Mouse (Mus musculus): Measurements from ENCODE around the gene Igfn1. TPM values are rescaled to one million over a fixed set of nuclear protein-coding genes. Genes with fewer than 3 reads are reported as not detected.

The Igfn1 gene
- polyA plus RNA-seq, 1 experiment: not detected

DNA sequence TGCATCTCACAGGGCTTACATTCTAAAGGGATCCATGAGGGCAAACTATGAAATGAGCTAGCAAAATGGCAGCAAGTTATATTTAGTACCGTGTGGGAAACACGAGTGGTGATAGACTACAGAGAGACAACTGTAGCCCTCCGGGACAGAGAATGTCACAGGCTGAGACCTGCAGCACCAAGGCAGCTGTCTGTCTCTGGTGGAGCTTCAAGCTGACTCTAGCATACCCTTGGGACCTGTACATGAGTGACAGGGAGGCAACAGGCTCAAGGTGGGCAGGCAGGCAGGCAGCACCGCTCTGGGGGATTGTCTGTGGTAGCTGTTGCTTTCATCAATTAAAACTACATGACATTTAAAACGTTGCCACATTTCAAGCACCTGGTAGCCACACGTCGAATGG, 82.9 kb downstream of the Igfn1 start:
- no peak overlapping the region for H3K27ac ChIP-seq (ENCODE audit: insufficient read depth, low read length)
- no peaks in the 10 kb centered on the region for H3K36me3 ChIP-seq (ENCODE audit: control insufficient read depth, insufficient read depth, low read length, poor library complexity, severe bottlenecking)
- H3K9me3 ChIP-seq (replicated peaks; ENCODE audit: control insufficient read depth, insufficient read depth, low read length, poor library complexity, severe bottlenecking): no peaks in the 10 kb centered on the region
- H3K4me3 ChIP-seq (ENCODE audit: low read depth, low read length): no peak overlapping the region
- H3K9ac ChIP-seq (ENCODE audit: low read depth, poor library complexity, severe bottlenecking): no peak overlapping the region
- H3K27me3 ChIP-seq (ENCODE audit: control insufficient read depth, insufficient read depth, low read length, poor library complexity, severe bottlenecking): no peaks in the 10 kb centered on the region
- TF ChIP-seq CTCF (IDR thresholded peaks at IDR 0.05; ENCODE audit: low read depth, low read length) (no peak), EP300 (IDR thresholded peaks at IDR 0.05; ENCODE audit: insufficient read depth, low read depth, low read length) (no peak), POLR2A (IDR thresholded peaks at IDR 0.05; ENCODE audit: insufficient read depth, low read length) (no peak)
- no peaks in the 10 kb centered on the region for H3K4me1 ChIP-seq (ENCODE audit: control insufficient read depth, insufficient read depth, low read length)

DNA sequence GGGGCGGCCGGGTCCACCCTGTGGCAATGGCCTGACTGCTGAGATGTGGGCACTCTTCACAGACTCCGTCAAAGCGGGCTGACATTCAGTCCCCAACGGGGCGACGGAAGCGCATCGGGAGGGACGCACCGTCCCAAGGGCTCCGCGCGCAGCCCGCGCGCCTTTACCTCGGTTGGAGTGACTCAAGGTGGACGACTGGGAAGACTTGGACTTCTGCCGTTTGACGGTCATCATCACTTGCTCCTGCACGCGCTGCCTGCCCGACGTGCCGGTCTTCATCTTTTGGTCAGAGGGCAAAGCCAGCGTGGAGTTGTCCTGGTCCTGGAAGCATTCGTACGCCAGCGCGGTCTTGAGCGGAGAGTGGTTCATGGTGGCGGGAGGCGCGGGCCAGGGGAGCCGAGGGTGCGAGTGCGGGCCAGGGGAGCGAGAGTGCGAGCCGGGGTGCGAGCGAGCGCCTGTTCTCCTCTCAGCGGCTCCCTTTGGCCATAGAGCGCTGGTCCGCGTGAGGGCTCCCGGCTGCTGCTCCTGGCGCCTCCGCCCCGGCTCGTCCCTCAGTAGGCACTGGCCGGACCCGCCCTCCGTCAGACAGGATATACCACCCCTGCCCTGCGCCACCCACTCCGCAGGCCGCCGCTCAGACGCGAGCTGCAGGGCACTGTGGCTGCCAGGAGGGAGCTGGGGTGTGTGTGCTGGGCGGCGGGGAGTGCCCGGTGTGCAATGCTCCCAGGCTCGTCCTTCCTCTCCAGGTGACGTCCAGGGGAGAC, 87.3 kb downstream of the Igfn1 start, which contains the start of gene Pkp1:
Pkp1 (minus strand) TSS at position 564 of the 764 bp plus-strand sequence.
- Histone ChIP-seq H3K36me3 (ENCODE audit: control insufficient read depth, insufficient read depth, low read length, poor library complexity, severe bottlenecking) (no peaks in the 10 kb centered on the region), H3K4me1 (ENCODE audit: control insufficient read depth, insufficient read depth, low read length) (no peaks in the 10 kb centered on the region), H3K9me3 (replicated peaks; ENCODE audit: control insufficient read depth, insufficient read depth, low read length, poor library complexity, severe bottlenecking) (no peaks in the 10 kb centered on the region), H3K4me3 (ENCODE audit: low read depth, low read length) (peak within 1 kb of the TSS; percentile 53), H3K27me3 (ENCODE audit: control insufficient read depth, insufficient read depth, low read length, poor library complexity, severe bottlenecking) (peaks cover 3% of the 10 kb centered on the region; the same call in 1 of the 2 replicates), H3K27ac (ENCODE audit: insufficient read depth, low read length) (no peak within 1 kb of the TSS), H3K9ac (ENCODE audit: low read depth, poor library complexity, severe bottlenecking) (no peak within 1 kb of the TSS)
- TF ChIP-seq POLR2A (IDR thresholded peaks at IDR 0.05; ENCODE audit: insufficient read depth, low read length) (no peak), EP300 (IDR thresholded peaks at IDR 0.05; ENCODE audit: insufficient read depth, low read depth, low read length) (no peak), CTCF (IDR thresholded peaks at IDR 0.05; ENCODE audit: low read depth, low read length) (no peak)

DNA sequence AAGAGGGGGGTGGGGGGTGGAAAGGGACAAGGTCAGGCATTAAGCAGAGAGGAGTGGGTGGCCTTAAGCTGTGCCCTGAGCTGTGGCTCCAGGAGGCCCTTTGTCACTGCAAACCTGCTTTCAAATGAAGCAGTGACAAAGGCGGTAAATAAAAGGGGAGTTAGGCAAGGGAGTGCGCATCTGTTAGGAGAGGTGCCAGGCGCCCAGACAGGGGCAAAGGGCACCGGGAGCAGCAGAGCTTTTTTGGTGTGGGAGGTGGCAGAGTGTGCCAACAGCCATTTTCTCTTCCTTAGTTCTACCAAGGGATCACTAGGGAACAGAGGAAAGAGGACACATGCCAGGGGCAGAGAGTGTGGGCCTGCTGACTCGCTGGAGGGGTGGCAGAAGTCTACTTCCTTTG, 88.9 kb downstream of the Igfn1 start:
- Histone ChIP-seq H3K27ac (ENCODE audit: insufficient read depth, low read length) (no peak overlapping the region), H3K4me1 (ENCODE audit: control insufficient read depth, insufficient read depth, low read length) (no peaks in the 10 kb centered on the region), H3K36me3 (ENCODE audit: control insufficient read depth, insufficient read depth, low read length, poor library complexity, severe bottlenecking) (no peaks in the 10 kb centered on the region), H3K27me3 (ENCODE audit: control insufficient read depth, insufficient read depth, low read length, poor library complexity, severe bottlenecking) (peaks cover 3% of the 10 kb centered on the region; the same call in 1 of the 2 replicates), H3K4me3 (ENCODE audit: low read depth, low read length) (no peak overlapping the region), H3K9me3 (replicated peaks; ENCODE audit: control insufficient read depth, insufficient read depth, low read length, poor library complexity, severe bottlenecking) (no peaks in the 10 kb centered on the region), H3K9ac (ENCODE audit: low read depth, poor library complexity, severe bottlenecking) (no peak overlapping the region)
- no peak for TF ChIP-seq EP300 (IDR thresholded peaks at IDR 0.05; ENCODE audit: insufficient read depth, low read depth, low read length)
- no peak for TF ChIP-seq CTCF (IDR thresholded peaks at IDR 0.05; ENCODE audit: low read depth, low read length)
- TF ChIP-seq POLR2A (IDR thresholded peaks at IDR 0.05; ENCODE audit: insufficient read depth, low read length): no peak

DNA sequence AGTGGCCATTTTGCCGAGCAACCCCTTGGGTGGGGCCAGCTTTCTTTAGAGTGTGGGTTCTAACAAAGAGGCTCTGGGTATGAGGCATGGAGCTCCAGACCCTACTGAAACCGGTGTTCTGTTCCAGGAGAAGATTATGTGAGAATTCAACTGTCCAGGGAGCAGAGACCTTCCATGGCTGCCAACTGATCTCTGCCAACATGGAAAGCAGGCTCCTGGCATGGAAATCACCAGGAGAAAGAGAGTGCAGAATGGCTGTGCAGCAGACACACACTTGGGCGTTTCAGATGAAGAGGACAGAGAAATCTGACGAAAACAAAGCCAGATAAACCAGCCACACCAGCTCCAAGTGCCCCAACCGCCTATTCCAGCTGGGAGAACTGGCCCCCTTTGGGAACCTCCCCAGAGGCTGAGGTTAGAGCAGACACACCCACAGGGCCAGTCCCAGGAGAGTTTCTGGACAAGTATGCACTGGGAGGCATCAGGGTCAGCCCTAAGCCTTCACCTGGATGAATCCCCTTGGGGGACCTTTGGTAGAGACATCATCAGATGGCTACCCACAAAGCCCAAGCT, 89.6 kb downstream of the Igfn1 start:
- no peak overlapping the region for H3K27ac ChIP-seq (ENCODE audit: insufficient read depth, low read length)
- H3K36me3 ChIP-seq (ENCODE audit: control insufficient read depth, insufficient read depth, low read length, poor library complexity, severe bottlenecking): no peaks in the 10 kb centered on the region
- H3K9me3 ChIP-seq (replicated peaks; ENCODE audit: control insufficient read depth, insufficient read depth, low read length, poor library complexity, severe bottlenecking): no peaks in the 10 kb centered on the region
- H3K4me1 ChIP-seq (ENCODE audit: control insufficient read depth, insufficient read depth, low read length): no peaks in the 10 kb centered on the region
- H3K9ac ChIP-seq (ENCODE audit: low read depth, poor library complexity, severe bottlenecking): no peak overlapping the region
- TF ChIP-seq POLR2A (IDR thresholded peaks at IDR 0.05; ENCODE audit: insufficient read depth, low read length): no peak
- TF ChIP-seq CTCF (IDR thresholded peaks at IDR 0.05; ENCODE audit: low read depth, low read length): no peak
- TF ChIP-seq EP300 (IDR thresholded peaks at IDR 0.05; ENCODE audit: insufficient read depth, low read depth, low read length): no peak
- H3K4me3 ChIP-seq (ENCODE audit: low read depth, low read length): no peak overlapping the region
- H3K27me3 ChIP-seq (ENCODE audit: control insufficient read depth, insufficient read depth, low read length, poor library complexity, severe bottlenecking): peaks cover 3% of the 10 kb centered on the region; the same call in 1 of the 2 replicates

DNA sequence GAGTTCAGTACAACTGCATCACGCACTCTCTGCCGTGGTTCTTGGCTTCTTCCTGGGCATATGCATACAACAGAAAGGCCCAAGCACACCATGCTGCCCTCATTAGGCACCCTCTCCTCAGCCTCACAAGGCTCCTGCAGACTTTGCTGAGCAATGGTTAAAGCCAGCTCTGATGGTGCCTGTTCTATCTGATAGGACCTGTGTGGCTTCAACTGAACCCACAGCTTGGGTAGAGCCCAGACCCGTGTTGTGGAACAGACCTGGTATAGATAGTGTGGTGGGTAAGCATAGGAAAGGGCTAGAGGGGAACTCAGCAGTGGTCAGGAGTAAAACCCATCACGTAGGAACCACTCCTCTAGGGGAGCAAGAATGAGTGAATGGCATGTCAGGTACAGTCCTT, 92.5 kb downstream of the Igfn1 start:
- Histone ChIP-seq H3K27ac (ENCODE audit: insufficient read depth, low read length) (no peak overlapping the region), H3K4me3 (ENCODE audit: low read depth, low read length) (no peak overlapping the region), H3K4me1 (ENCODE audit: control insufficient read depth, insufficient read depth, low read length) (no peaks in the 10 kb centered on the region), H3K9me3 (replicated peaks; ENCODE audit: control insufficient read depth, insufficient read depth, low read length, poor library complexity, severe bottlenecking) (no peaks in the 10 kb centered on the region), H3K36me3 (ENCODE audit: control insufficient read depth, insufficient read depth, low read length, poor library complexity, severe bottlenecking) (no peaks in the 10 kb centered on the region), H3K27me3 (ENCODE audit: control insufficient read depth, insufficient read depth, low read length, poor library complexity, severe bottlenecking) (peaks cover 3% of the 10 kb centered on the region; the same call in 1 of the 2 replicates), H3K9ac (ENCODE audit: low read depth, poor library complexity, severe bottlenecking) (no peak overlapping the region)
- TF ChIP-seq CTCF (IDR thresholded peaks at IDR 0.05; ENCODE audit: low read depth, low read length): no peak
- no peak for TF ChIP-seq EP300 (IDR thresholded peaks at IDR 0.05; ENCODE audit: insufficient read depth, low read depth, low read length)
- TF ChIP-seq POLR2A (IDR thresholded peaks at IDR 0.05; ENCODE audit: insufficient read depth, low read length): no peak

DNA sequence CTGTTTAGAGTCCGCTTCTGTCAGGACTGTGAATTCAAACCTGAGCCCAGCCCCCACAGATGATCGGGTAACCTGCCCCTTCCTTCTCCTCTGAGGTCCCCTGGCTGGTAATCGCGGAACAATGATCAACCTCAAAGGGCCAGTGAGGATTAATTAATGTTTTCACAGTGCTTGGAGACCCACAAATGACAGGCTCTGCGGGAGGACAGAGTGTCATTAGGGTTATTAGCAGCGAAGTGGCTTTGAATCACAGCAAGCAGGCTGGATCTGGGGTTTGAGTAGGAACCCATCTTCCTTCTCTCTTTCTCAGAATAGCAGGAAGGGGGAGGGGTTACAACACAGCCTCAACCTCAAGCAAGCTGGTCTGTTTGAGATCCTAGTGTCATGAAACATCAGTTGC, 96.8 kb downstream of the Igfn1 start:
- Histone ChIP-seq H3K27ac (ENCODE audit: insufficient read depth, low read length) (no peak overlapping the region), H3K4me1 (ENCODE audit: control insufficient read depth, insufficient read depth, low read length) (no peaks in the 10 kb centered on the region), H3K9ac (ENCODE audit: low read depth, poor library complexity, severe bottlenecking) (no peak overlapping the region), H3K27me3 (ENCODE audit: control insufficient read depth, insufficient read depth, low read length, poor library complexity, severe bottlenecking) (no peaks in the 10 kb centered on the region), H3K36me3 (ENCODE audit: control insufficient read depth, insufficient read depth, low read length, poor library complexity, severe bottlenecking) (no peaks in the 10 kb centered on the region), H3K9me3 (replicated peaks; ENCODE audit: control insufficient read depth, insufficient read depth, low read length, poor library complexity, severe bottlenecking) (no peaks in the 10 kb centered on the region), H3K4me3 (ENCODE audit: low read depth, low read length) (no peak overlapping the region)
- TF ChIP-seq EP300 (IDR thresholded peaks at IDR 0.05; ENCODE audit: insufficient read depth, low read depth, low read length) (no peak), POLR2A (IDR thresholded peaks at IDR 0.05; ENCODE audit: insufficient read depth, low read length) (no peak), CTCF (IDR thresholded peaks at IDR 0.05; ENCODE audit: low read depth, low read length) (no peak)

All from ES-Bruce4 (cell line).